Mouse (Mus musculus) adipocyte (in vitro differentiated cells): ENCODE results near the gene Gm6588.
A peak's percentile ranks its signal among the peaks of the same experiment; 100 is the strongest.

Source experiments
- DNase-seq: peaks from one replicate; pipeline ENCODE4 v3.0.0-alpha.2; 2016; ENCODE audit warnings: low spot score

Gm6588 gene

GRCm38 (mm10) chr5:112470144-112470543 lies 20.9 kb downstream of the Gm6588 start:
- DNase-seq, result peak; percentile 58

- no peak for DNase-seq
Observed at GRCm38 (mm10) chr5:112473453-112473852, 24.2 kb downstream of the Gm6588 start.

- DNase-seq, result no peak
Observed at GRCm38 (mm10) chr5:112481946-112482410, 32.8 kb downstream of the Gm6588 start.

GRCm38 (mm10) chr5:112482551-112482950 lies 33.3 kb downstream of the Gm6588 start:
- DNase-seq, result no peak

- no peak for DNase-seq
Observed at GRCm38 (mm10) chr5:112483030-112483429, 33.8 kb downstream of the Gm6588 start.

GRCm38 (mm10) chr5:112484924-112485715 lies 35.9 kb downstream of the Gm6588 start:
- DNase-seq, result no peak

GRCm38 (mm10) chr5:112486415-112486814 lies 37.2 kb downstream of the Gm6588 start:
- DNase-seq, result no peak

- DNase-seq, result no peak
Observed at GRCm38 (mm10) chr5:112487504-112487903, 38.3 kb downstream of the Gm6588 start.

GRCm38 (mm10) chr5:112488101-112488776 lies 39.0 kb downstream of the Gm6588 start:
- no peak for DNase-seq

GRCm38 (mm10) chr5:112491489-112491888 lies 42.3 kb downstream of the Gm6588 start:
- no peak for DNase-seq

- no peak for DNase-seq
Observed at GRCm38 (mm10) chr5:112493492-112493891, 44.3 kb downstream of the Gm6588 start.

GRCm38 (mm10) chr5:112496753-112497369 lies 47.6 kb downstream of the Gm6588 start:
- no peak for DNase-seq

GRCm38 (mm10) chr5:112498921-112499917 lies 50.0 kb downstream of the Gm6588 start:
- no peak for DNase-seq

- DNase-seq, result no peak
Observed at GRCm38 (mm10) chr5:112499918-112500682, 50.9 kb downstream of the Gm6588 start.
